Mouse (Mus musculus): ENCODE results near the gene Mok.

- no peak for TF ChIP-seq CTCF (conservative IDR thresholded peaks at IDR 0.05; ENCODE audit: low read length)
- no peak for TF ChIP-seq POU5F1 (IDR thresholded peaks at IDR 0.05; ENCODE audit: borderline replicate concordance, low read length)
- TF ChIP-seq NANOG (IDR thresholded peaks at IDR 0.05; ENCODE audit: borderline replicate concordance, low read length) = no peak
These were observed 21.4 kb downstream of the Mok start for GRCm38 (mm10) chr12:110819367-110819766.
